Mouse (Mus musculus): ENCODE data around the gene Iqgap3. TPM values are rescaled to one million over a fixed set of nuclear protein-coding genes. Genes with fewer than 3 reads are reported as not detected.

Iqgap3 gene
- 14.8 and 20.1 TPM in 2 replicates for polyA plus RNA-seq (2011; ENCODE audit: insufficient read length, low read depth, missing spikeins)

- H3K4me3 ChIP-seq (ENCODE audit: insufficient read depth, low read length) = peak within 1 kb of the TSS; percentile 83
- no peak within 1 kb of the TSS for H3K27ac ChIP-seq (ENCODE audit: insufficient read depth, low read length)
- TF ChIP-seq CTCF (IDR thresholded peaks at IDR 0.05; ENCODE audit: borderline replicate concordance, insufficient read depth, low read length) (no peak), POLR2A (IDR thresholded peaks at IDR 0.05; ENCODE audit: low read depth, low read length) (peak; percentile 49; the same call in 1 of the 2 replicates)
- H3K4me1 ChIP-seq (ENCODE audit: control insufficient read depth, insufficient read depth, low read length) = peaks cover 4% of the 10 kb centered on the region
These were observed at the start of gene Iqgap3 for GRCm38 (mm10) chr3:88081345-88082223. Gene Iqgap3 (plus strand): TSS chr3:88081971.

DNA sequence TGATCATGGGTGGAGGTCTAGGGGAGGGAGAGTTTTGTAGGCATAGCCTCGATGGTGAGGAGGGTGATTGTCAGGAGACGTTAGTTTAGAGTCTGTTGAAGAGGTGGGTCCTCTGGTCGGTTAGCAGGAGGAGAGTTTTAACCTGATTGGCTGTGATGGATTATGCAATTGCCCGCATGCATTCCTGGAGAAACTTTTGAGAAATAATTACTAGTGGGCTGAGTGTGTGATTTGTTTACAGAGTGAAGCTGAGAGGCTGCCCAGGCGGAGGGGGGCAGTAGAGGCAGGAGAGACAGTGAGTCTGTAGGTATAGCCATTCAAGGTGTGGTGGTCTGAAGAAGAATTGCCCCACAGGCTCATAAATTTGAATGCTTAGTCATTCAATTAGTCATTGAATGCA is 48.3 kb upstream of the Iqgap3 start:
- no peak overlapping the region for H3K27ac ChIP-seq (ENCODE audit: insufficient read depth, low read length)
- H3K4me3 ChIP-seq (ENCODE audit: insufficient read depth, low read length) = no peak overlapping the region
- TF ChIP-seq POLR2A (IDR thresholded peaks at IDR 0.05; ENCODE audit: low read depth, low read length) (no peak), CTCF (IDR thresholded peaks at IDR 0.05; ENCODE audit: borderline replicate concordance, insufficient read depth, low read length) (no peak)
- peaks cover 7% of the 10 kb centered on the region; the same call in 1 of the 2 replicates for H3K4me1 ChIP-seq (ENCODE audit: control insufficient read depth, insufficient read depth, low read length)

- no peak overlapping the region for H3K4me3 ChIP-seq (ENCODE audit: insufficient read depth, low read length)
- no peak for TF ChIP-seq CTCF (IDR thresholded peaks at IDR 0.05; ENCODE audit: borderline replicate concordance, insufficient read depth, low read length)
- TF ChIP-seq POLR2A (IDR thresholded peaks at IDR 0.05; ENCODE audit: low read depth, low read length) = no peak
- H3K27ac ChIP-seq (ENCODE audit: insufficient read depth, low read length) = peak overlapping the region; percentile 52; the same call in 1 of the 2 replicates
These were observed 46.0 kb upstream of the Iqgap3 start for GRCm38 (mm10) chr3:88035561-88036293.

DNA sequence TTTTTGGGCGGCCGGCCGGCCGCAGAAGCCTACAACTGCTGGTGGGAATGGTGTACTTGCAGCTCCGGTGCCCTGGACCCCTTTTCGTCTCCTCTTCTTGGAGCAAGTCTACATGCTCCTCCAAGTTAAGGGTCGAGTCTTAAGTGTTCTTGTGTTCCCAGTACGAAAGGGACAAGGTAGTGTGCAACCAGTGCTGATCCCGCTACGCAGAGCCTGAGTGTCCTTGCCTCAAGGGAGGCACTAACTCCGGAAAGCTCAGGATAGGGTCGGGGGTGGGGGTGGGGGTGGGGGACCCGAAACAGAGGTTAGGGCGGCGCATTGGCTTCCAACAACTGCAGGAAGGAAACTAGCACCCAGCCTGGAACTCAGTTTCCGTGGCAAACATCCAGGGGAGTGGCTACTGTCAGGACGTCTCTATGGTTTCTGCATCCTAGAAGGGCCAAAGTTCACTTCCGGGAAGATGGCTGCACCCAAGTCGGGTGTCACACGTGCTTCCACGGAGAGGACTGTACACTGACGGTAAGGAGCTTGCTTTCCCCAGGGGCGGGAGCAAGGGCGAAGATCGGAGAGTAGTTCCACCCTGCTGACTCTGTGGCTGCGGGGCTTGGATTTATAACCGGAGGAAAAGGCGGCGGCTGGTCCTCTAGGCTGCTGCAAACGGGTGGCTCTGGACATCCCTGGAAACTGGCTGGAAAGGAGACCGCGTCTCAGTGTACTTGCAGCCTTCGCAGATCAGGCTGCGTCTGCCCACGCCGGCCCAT is 38.9 kb upstream of the Iqgap3 start, which contains the start of gene Gpatch4:
Gene Gpatch4, plus strand, starts transcription at position 448 of the 761 bp plus-strand sequence.
- no peak for TF ChIP-seq CTCF (IDR thresholded peaks at IDR 0.05; ENCODE audit: borderline replicate concordance, insufficient read depth, low read length)
- TF ChIP-seq POLR2A (IDR thresholded peaks at IDR 0.05; ENCODE audit: low read depth, low read length) = peak; percentile 72
- H3K4me1 ChIP-seq (ENCODE audit: control insufficient read depth, insufficient read depth, low read length) = no peaks in the 10 kb centered on the region
- H3K27ac ChIP-seq (ENCODE audit: insufficient read depth, low read length) = no peak within 1 kb of the TSS; the same call in 1 of the 2 replicates
- H3K4me3 ChIP-seq (ENCODE audit: insufficient read depth, low read length) = peak within 1 kb of the TSS; percentile 75

More at GRCm38 (mm10) chr3:88035561-88036293, 46.0 kb upstream of the Iqgap3 start:
- H3K4me1 ChIP-seq (ENCODE audit: control insufficient read depth, insufficient read depth, low read length) = peaks cover 7% of the 10 kb centered on the region; the same call in 1 of the 2 replicates

- H3K4me1 ChIP-seq (ENCODE audit: control insufficient read depth, insufficient read depth, low read length) = no peaks in the 10 kb centered on the region
- H3K27ac ChIP-seq (ENCODE audit: insufficient read depth, low read length) = no peak overlapping the region
- TF ChIP-seq POLR2A (IDR thresholded peaks at IDR 0.05; ENCODE audit: low read depth, low read length) (no peak), CTCF (IDR thresholded peaks at IDR 0.05; ENCODE audit: borderline replicate concordance, insufficient read depth, low read length) (no peak)
- H3K4me3 ChIP-seq (ENCODE audit: insufficient read depth, low read length) = no peak overlapping the region
These were observed 32.2 kb upstream of the Iqgap3 start for GRCm38 (mm10) chr3:88049532-88049931.

DNA sequence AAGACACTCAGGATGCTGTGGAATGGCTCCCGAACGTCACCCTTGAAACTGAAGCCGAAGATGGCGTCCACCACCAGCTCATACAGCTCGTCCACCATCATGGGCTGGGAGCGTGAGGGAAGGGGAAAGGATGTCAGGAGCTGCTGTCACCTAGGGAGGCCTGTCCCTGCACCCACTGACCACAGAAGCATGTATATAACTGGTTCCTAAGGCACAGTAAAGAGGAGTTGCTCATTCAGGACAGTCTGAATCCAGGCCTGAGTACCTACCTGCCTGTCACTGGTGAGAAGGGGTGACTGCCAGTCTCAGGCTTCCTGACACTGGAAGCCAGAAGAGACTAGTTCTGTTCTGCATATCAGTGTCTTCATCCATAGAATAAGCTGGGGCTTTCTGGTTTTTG is 24.7 kb upstream of the Iqgap3 start:
- TF ChIP-seq CTCF (IDR thresholded peaks at IDR 0.05; ENCODE audit: borderline replicate concordance, insufficient read depth, low read length) (no peak), POLR2A (IDR thresholded peaks at IDR 0.05; ENCODE audit: low read depth, low read length) (no peak)
- no peak overlapping the region for H3K27ac ChIP-seq (ENCODE audit: insufficient read depth, low read length)
- no peaks in the 10 kb centered on the region for H3K4me1 ChIP-seq (ENCODE audit: control insufficient read depth, insufficient read depth, low read length)
- H3K4me3 ChIP-seq (ENCODE audit: insufficient read depth, low read length) = no peak overlapping the region; the same call in 1 of the 2 replicates

DNA sequence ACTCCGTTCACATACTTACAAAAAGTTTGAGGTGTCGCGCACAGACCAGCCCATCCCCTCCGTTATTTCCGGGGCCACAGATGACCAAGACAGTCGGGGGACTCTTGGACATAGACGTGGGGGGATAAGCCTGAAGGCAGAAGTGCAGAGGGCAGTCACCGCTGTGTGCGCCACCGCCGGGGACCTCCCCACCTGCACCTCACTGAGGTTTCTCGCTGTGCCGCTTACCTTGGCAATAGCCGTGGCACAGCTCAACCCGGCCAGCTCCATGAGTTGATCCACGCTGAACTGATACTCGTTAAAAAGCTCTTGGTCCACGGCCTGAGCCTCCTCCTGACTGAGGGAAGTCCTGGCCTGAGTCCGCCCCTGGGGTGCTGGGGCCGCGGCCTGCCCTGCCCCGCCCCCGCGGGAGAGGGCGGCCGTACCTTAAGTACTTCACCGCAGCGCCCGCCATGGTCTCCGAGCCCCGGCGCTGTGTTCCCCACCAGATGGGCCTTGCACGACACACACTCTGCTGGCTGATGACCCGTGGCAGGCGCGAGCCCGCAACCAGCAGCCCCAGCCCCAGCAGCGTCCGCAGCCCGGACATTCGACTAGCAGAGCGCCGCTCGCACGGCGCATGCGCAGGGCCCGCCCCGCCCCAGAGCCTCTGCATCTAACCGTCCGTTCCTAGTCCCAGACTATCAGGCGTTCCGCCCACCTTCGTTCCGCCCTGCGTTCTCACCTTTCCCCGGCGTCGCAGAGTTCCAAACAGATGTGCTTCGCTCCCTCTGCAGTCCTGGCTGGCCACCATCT is 23.7 kb upstream of the Iqgap3 start, which contains the start of gene Naxe:
Gene Naxe, minus strand, starts transcription at position 594 of the 795 bp plus-strand sequence.
- no peak for TF ChIP-seq CTCF (IDR thresholded peaks at IDR 0.05; ENCODE audit: borderline replicate concordance, insufficient read depth, low read length)
- TF ChIP-seq POLR2A (IDR thresholded peaks at IDR 0.05; ENCODE audit: low read depth, low read length) = peak; percentile 94
- no peak within 1 kb of the TSS for H3K27ac ChIP-seq (ENCODE audit: insufficient read depth, low read length)
- no peaks in the 10 kb centered on the region for H3K4me1 ChIP-seq (ENCODE audit: control insufficient read depth, insufficient read depth, low read length)
- H3K4me3 ChIP-seq (ENCODE audit: insufficient read depth, low read length) = peak within 1 kb of the TSS; percentile 72

DNA sequence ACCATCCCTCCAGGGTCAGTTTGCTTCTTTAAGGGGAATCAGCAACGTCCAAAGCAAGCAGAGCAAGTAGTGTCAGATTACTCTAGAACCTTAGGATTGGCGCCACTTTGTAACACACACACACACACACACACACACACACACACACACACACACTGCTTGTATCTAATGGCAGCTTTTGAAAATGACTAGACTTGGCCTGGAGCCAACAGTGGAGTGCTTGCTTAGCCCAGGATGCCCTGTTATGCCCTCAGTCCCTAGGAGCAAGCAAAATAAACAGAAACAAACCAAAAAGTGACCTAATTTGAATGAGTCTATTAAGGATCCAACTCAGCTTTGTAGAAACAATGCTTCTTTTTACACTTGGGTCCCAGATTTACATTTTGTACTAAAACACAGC is 13.4 kb upstream of the Iqgap3 start:
- Histone ChIP-seq H3K4me1 (ENCODE audit: control insufficient read depth, insufficient read depth, low read length) (no peaks in the 10 kb centered on the region), H3K4me3 (ENCODE audit: insufficient read depth, low read length) (no peak overlapping the region), H3K27ac (ENCODE audit: insufficient read depth, low read length) (no peak overlapping the region)
- no peak for TF ChIP-seq CTCF (IDR thresholded peaks at IDR 0.05; ENCODE audit: borderline replicate concordance, insufficient read depth, low read length)
- TF ChIP-seq POLR2A (IDR thresholded peaks at IDR 0.05; ENCODE audit: low read depth, low read length) = no peak

All from embryonic fibroblast, embryonic 13.5 days (primary cell).